Mouse (Mus musculus) CD4-positive, CD25-positive, alpha-beta regulatory T cell, adult 2 months (primary cell): ENCODE results near the gene Lenep.
"Not testable (repeated sequence)": the region's sequence is repeated elsewhere in the genome, so short reads cannot be mapped to it uniquely, and the experiment has no call there.

Source experiments
- DNase-seq: peaks from one replicate; pipeline ENCODE4 v3.0.0-alpha.2; 2012; ENCODE audit warnings: low read depth, low spot score

The Lenep gene

DNA sequence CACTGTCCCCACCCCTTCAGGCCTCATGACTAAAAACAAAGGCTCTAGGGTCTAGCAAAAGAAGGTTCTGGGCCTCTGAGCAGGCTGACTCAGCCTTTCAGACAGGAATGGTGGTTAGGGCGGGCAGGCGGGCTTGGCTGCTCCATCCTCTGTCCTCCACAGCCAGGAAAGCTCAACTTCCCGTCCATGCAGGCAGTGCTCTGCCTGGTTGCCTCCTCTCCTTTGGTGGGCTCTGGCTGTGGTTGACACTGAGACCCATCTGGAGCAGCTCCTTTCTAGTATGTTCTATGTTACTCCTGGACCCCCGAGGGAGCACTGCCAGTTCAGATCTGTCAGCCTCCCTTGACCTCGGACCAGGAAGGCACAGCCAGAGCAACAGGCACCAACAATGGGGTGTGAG, at the start of gene Lenep:
Gene Lenep (minus strand): TSS at position 101 of the 400 bp plus-strand sequence.
- DNase-seq: no peak

DNA sequence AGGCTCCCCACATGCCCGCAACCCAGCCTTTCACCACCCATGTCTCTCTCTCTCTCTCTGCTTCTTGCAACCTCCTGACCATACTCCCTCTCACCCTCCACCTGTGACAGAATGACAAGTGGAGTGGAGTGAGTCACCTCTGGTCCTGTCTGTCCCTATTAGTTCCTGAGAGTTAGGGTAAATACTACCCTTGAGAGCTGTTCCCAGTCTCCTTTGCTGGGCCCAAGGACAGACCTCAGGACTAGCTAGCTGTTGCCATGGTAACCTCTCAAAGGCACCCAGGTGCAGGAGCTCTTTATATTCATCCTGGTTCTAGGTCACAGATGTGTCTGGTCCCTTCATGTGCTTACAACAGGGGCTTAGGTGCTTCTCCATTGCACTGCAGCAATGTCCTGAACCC, 49.3 kb upstream of the Lenep start:
- no peak for DNase-seq

DNA sequence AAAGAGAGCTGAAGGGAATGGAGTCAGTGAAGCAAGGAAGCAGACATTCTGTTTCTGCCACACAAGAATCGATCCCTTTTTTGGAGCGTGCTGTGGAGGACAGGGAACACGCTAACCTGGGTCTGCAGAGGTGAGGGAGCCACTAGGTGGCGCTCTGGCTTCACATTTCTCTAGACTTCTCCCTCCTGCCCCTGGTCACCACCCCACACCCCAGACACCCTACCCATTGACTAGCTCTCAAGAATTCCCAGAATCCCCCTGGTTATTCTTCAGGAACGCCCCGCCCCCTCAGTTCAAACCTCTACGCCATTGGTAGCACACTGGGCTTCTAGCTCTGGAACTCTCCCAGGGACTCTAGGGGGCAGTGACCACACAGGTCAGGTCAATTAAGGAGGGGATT, 46.9 kb upstream of the Lenep start:
- peak; percentile 86 for DNase-seq

DNA sequence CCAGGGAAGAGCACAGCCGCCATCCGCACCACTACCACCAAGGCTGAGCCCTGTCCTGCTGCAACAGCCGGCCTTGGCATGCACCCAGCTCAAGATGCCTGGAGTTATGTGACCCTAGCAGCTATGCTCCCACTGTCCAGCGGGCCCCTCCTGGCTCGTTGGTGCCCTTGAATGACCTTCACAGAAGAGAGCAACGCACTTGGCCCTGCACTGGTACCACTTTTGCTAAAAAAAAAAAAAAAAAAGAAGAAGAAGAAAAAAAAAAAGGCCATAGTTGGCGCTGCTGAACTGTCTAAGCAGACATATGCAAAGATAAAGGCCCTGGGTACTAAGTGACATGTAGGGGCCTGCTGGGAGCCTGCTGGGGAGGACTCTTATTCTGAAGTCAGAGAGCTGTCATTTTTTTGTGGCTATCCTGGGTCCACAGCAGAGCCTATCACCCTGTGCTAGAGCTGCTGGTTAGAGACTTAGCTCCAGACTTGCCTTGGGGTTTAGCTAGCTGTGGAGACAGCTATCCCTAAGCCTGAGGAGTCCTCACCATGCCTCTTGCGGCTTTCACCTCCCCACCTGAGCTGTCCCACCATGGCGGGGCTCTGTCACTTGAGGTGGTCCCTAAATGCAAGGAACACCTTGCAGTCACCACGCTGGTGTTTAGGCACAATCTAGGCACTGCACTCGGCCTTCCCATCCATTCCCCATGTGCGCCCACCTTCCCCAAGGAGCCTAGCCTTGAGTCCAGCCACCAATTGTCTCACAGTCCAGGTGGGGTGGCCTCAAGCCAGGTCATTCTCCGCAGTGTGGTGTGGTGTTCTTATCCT, 46.3 kb upstream of the Lenep start:
- DNase-seq: peak; percentile 53

DNA sequence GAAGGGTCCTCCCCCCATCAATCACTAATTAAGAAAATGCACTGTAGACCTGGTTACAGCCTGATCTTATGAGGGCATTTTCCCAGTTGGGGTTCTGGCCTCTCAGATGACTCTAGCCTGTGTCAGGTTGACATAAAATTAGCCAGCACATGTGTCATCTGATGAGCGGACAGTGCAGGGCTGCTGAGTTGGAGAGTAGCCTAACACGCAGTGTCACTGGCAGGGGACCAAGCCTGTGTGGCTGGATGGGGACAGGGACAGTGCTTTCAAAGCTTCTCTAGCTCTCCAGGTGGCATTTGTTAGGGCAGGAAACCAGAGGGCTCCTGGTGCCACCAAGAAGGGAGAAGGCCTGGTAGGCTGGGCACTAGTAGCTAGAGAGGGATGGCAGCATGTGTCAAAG, 38.1 kb upstream of the Lenep start:
- no peak for DNase-seq

DNA sequence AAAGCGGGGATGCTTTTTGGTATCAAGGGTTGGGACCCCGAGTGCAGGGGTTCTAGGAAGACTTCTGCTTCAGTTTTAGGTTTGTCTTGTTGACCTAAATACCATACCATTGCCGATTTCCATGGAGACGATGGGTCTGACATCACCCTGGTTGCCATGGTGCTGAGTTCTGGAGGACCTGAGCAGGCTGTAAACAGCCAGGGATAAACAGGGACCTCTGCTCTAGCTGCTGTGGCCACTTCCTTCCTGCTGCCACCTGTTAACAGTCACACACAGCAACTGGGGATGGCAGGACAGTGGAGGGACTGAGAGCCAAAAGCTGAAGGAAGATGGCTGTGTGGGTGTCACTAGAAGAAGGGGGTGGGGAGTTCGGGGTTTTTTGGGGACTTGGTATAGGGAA, 34.7 kb upstream of the Lenep start:
- peak; percentile 77 for DNase-seq

DNA sequence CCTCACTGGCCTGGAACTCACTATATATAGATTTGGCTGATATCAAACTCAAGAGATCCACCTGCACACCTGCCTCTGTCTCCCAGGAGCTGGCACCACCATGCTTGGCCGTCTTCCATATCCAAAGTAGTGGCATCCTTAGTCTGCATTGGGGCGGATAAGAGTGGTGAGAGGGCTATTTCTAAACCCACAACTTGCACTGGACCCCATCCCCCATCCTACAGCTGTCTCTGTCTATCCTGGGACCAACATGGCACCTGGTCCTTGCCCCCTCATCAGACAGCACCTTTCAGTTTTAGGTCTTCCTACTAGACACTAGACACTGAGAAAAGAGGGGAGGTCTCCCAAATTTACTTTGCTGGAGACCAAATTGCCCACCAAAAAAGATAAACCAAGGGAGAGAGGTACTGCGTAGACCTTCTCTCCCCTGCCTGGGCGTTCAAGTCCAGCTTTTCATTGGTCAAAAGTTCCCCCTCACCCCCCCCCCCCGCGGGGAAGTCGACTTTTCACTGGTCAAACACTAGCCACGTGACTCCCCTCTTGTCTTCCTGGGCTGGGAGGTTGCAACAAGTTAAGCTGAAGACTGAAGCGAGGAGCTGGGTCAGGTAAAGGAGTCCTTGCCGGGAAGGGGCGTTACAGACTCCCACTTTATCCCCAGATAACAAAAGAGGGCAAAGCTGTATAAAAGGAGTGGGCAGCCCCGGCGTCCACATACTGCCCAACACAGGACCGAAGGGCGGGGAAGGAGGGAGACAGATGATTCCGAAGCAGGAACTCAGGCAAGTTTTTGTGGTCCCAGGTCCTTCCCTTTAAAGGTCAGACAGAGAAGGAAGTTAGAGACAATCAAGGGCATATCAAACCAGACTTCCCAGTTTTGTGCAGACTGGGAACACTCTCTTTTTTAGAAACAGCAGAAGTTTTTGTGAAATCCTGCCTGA, 33.9 kb upstream of the Lenep start, which contains the start of gene Pbxip1:
Gene Pbxip1 (plus strand): TSS at position 531 of the 938 bp plus-strand sequence.
- DNase-seq: peak; percentile 85

DNA sequence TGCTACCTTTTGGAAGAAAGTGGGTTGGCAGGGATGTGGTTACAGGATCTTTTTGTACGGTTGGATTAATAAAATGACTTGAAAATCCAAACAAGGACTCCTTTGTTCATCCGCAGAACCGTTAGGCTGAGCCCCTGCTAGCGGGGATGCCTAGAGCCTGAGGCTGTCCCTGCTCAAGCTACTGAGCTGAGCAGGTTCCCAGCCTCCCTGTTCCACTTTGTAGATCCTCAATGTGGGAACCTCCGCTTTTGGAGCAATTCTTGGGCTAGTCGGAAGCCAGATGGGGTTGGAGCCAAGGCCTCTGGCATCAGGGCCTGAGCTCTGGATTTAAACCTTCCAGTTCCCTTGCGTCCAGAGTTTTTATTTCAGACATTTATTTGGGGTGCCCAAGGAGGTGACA, 32.4 kb upstream of the Lenep start:
- no peak for DNase-seq

DNA sequence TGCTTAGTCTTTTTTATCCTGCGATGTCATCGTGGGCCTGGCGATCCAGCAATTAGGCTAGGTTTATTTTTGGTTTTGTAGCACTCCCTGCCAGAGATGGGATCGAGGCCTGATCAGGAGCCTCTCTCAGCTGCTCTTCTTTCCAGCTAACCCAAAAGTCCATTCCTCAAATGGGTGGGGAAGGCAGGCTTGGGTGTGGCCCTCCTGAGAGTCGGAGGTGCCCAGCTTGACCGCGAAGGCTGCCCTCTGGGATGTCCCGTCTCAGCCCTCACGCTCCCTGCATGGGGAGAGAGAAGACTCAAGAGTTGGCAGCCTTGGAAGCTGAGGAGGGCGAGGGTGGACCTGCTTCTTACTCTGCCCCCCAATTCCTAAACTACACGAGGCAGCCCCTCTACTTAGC, 31.9 kb upstream of the Lenep start:
- no peak for DNase-seq

DNA sequence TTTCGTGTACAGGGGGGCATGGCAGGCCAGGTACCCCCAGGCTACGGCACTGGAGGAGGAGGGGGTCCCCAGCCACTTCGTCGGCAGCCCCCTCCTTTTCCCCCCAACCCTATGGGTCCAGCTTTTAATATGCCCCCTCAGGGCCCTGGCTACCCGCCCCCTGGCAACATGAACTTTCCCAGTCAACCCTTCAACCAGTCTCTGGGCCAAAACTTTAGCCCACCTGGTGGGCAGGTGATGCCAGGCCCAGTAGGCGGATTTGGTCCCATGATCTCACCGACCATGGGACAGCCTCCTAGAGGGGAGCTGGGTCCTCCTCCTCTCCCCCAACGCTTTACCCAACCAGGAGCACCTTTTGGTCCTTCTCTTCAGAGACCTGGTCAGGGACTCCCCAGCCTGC, 30.0 kb upstream of the Lenep start:
- DNase-seq: no peak

DNA sequence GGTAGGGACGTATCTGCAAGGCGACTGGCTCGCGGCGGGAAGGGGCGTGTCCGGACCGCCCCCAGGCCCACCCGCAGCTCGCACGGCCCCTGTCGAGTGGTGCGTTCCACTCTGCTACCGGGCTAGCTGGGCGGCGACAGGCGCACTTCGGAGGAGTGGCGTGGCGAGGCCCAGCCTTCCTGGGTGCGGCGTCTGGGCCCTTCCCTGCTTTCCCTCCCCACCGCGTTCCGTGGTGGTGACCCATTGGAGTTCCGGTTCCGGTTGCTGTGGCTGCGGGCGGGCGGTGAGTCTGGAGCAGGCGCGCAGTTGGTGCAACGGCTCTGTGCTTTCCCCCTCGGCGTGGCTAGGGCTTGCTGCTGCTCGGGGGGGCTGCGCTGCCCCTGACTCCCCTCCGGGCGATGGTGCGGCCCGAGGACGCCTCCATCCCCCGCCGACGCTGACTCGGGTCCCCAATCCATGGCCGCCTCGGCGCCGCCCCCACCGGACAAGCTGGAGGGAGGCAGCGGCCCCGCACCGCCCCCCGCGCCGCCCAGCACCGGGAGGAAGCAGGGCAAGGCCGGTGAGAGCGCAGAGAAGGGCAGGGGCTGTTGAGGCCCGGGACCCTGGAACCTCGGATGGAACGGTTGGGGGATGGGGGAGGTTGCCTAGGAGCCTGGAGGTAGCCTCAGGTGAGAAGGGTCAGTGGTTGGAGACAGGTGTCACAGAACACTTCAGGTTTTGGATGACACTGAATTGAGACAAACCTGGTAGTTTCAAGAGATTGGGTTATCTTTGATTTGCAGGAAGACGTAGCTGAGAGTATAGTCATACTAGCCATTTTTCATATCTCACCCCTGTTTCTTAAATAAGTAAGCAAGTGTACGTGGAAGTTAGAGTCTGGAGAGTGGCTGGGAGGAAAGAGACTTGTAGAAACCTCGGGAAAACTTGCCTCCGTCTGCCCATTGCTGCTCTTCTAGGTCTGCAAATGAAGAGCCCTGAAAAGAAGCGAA, 27.9 kb upstream of the Lenep start, which contains the start of gene Pygo2:
Gene Pygo2 (plus strand): TSS at position 44 of the 989 bp plus-strand sequence.
- DNase-seq: peak; percentile 96

DNA sequence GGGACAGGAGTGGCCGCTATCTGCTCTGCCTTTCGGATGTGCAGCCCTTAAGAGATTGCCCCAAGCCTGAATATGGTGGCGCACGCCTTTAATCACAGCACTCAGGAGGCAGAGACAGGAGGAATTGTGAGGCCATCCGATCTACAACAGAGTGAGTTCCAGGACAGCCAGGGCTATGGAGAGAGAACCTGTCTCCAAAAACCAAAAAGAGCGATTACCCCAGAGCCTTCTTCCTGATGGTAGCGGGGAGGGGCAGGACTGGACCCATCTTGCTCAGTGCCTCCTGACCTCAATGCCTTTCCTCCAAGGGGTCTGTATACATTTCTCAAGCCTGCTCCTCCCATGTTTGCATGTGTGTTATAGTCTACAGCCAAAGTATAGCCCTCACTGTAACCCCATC, 26.4 kb upstream of the Lenep start:
- not testable (repeated sequence) for DNase-seq

DNA sequence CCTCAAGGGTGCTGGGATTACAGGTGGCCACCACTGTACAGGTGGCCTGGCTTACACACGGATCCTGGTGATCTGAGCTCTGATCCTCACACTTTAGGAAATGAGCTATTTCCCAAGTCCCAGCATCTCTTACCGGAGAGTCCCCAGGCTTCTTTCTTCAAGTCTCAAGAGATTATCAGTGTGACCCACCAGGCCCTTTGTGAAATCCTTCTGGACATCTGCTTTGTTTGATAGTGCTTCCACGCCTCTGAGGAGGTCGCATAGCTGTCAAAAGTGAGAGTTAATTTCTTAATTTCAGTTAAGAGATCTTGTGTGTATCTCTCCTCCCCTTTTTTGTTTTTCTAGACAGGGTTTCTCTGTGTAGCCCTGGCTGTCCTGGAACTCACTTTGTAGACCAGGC, 23.3 kb upstream of the Lenep start:
- DNase-seq: no peak

DNA sequence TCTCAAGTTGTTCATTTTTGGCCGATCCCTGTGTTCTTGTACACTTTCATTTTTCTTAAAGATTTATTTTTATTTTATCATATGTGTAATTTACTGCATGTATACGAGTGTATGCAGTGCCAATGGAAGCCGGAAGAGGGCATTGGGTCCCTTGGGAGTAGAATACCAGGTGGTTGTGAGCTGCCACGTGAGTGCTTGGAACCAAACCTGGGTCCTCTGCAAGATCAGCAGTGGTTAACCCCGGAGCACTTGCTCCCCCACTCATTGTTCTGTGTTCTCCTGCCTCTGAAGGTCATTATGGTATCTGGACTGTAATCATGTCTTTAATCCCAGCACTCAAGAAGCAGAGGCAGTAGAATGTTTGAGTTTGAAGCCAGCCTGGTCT, 22.5 kb upstream of the Lenep start:
- no peak for DNase-seq

DNA sequence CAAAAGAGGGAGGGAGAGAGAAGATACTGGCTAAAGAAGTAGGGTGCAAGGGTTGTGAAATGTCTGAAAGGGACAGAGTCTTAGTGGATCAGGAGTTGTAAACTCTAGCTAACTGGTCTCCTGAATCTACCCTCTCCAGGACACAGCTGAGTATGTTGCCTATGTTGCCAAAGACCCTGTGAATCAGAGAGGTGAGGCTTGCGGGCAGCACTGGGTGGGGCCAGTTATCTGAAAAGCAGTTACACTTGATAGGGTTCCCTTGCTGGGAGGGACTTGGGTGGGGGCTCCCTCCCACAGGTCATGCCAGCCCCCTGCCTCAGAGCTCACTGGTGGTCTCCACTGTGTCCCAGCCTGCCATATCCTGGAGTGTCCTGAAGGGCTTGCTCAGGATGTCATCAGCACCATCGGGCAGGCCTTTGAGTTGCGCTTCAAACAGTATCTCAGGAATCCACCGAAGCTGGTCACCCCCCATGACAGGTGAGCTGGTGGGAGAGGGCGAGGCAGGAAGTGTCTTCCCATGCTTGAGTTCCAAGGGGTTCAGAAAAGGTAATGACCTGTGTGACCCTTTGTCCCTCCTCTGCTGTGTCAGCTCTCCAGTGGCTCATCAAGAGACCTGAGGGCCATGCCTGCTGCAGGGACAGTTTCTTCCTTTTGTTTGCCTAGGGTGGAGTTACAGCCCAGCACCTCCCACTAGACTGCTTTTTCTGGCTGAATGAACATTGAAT, 22.0 kb upstream of the Lenep start:
- DNase-seq: no peak

DNA sequence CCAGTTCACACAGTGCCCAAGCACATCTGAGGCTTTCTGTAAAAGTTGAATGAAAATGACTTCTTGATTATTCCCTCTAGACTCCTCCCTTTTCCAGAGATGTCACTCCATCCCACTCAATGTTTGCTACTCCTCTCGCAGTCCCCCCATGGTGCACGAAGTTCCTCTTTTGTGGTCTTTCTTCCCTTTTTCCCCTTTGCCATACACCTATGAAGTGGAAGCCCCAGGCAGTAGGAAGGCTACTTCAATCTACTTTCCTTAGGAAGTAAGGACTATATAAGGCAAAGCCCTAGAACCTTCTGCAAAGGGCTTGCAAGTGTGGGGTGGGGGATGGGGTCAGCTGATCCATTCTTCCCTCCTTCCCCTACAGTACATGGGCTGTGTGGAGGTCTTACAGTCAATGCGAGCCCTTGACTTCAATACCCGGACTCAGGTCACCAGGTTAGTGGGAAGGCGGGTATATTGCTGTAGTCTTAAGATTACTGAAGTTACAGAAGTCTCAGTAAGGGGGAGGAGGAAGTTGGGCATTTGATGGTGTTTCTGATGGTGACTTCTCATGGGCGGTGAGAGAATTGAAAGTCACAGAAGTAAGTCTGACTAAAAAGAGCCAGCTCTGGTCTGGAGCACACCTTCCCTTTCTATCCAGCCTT, 20.1 kb upstream of the Lenep start:
- no peak for DNase-seq

DNA sequence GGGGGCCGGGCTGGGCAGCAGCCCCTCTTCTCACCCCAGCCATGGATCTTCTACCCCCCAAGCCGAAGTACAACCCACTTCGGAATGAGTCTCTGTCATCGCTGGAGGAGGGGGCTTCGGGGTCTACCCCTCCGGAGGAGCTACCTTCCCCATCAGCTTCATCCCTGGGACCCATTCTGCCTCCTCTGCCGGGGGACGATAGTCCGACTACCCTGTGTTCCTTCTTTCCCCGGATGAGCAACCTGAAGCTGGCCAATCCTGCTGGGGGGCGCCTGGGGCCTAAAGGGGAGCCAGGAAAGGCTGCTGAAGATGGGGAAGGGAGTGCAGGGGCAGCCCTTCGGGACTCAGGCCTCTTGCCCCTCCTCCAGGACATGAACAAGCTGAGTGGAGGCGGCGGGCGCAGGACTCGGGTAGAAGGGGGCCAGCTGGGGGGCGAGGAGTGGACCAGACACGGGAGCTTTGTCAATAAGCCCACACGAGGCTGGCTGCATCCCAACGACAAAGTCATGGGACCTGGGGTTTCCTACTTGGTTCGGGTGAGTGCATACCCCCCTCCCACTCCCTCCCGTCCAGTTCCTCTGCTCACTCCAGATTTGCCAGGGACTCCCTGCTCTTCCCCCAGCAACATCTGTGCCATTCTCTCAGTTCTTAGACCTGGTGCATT, 19.3 kb upstream of the Lenep start:
- no peak for DNase-seq

DNA sequence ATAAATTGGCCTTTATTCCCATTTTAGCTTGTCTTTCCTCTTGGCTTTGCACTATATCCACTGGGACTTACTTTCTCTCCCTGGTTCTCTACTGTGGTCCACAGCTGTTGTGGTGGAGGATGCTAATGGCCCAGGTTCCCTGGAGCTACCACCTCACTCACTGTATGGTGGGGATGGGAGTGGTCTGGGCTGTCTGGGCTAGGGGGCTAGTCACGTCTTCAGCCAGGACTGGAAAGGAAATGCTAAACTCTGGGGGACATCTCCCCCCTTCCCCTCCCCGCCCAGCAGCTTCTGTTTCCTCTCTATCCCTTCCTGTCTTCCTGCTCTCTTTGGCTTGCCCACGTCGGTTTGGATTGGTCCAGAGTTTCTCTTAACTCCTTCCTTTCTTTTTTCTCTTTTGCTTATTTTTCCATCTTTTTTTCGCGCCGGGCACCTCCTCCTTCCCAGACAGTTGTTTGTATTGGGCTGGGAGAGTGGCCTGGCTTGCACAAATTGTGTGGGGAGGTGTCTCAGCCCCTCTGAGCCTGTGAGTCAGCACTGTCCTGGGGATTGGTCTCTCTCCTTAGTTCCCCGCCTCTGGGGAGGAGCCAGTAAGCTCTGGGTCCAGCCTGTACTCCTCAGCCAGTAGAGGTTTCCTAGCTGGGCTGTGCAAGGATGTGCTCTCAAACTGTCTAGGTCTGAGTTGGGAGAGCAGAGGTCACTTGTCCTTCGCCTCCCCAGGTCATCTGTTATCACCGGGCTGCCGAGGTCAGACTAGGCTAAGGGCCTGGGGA, 18.6 kb upstream of the Lenep start:
- DNase-seq: peak; percentile 11

DNA sequence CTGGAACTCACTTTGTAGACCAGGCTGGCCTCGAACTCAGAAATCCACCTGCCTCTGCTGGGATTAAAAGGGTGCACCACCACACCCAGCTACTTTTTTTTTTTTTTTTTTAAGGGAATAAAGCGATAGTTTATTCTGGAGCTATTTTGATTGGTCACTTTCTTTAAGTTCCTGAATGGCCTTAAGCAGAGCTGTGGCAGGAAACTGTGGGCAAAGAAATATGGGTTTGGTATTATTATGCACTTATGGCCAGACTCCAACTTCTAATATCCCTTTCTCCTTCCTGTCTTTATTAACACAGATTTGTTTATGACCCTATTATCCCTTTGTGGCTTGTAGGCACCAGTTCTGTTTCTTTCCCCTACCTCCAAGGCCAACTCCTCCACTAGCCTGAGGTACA, 17.8 kb upstream of the Lenep start:
- no peak for DNase-seq
